In genomic region chr5:31326850-31327249, GRCm38 (mm10) we compare ENCODE assay signal across 11 mouse cellular contexts. TPM values are rescaled to one million over a fixed set of nuclear protein-coding genes. Genes with fewer than 3 reads are reported as not detected.
DNase-seq lines count a peak whose midpoint lies in the region; ATAC-seq and TF ChIP-seq lines count a peak whose summit lies in the region.
"Had no signal": no experiment of that assay in that cellular context is flagged by ENCODE, and none has a peak within 500 bp of the region (broad histone marks: within the 10 kb centered on the region; RNA-seq: fewer than 3 reads in every experiment).

No protein-coding gene starts in this region.

- 16% methylated on average over 5 of the region's 5 CpGs for WGBS in hindbrain, postnatal 0 days
- WGBS in hindbrain, embryonic 12.5 days: 18% methylated on average over 5 of the region's 5 CpGs

- no peaks in the 10 kb centered on the region for H3K27me3 ChIP-seq in hindbrain, postnatal 0 days (ENCODE audit: insufficient read depth, low read length)
- no peaks in the 10 kb centered on the region for H3K27me3 ChIP-seq in hindbrain, embryonic 12.5 days
- H3K27me3 ChIP-seq: embryonic facial prominence, embryonic 15.5 days; heart, embryonic 15.5 days; limb, embryonic 12.5 days had no signal

- no peak for ATAC-seq in hindbrain, postnatal 0 days
- no peak for ATAC-seq in hindbrain, embryonic 12.5 days (ENCODE audit: low FRiP score)
- ATAC-seq in erythroid progenitor cell, adult 5-6 weeks (replicated peaks; ENCODE audit: low FRiP score, poor library complexity, severe bottlenecking): no peak

- no peak for DNase-seq in hindbrain, postnatal 0 days (ENCODE audit: low spot score)
- peak; percentile 45 for DNase-seq in B cell, adult 2 months
- peak; percentile 5 for DNase-seq in lung, postnatal 25 days (ENCODE audit: low spot score)
- no peak for DNase-seq in frontal cortex, postnatal 14 days (ENCODE audit: low spot score in 2 of 2)
- no peak for DNase-seq in yolk sac, embryonic 10.5 days (ENCODE audit: low spot score)

- no peak overlapping the region for H3K9ac ChIP-seq in hindbrain, postnatal 0 days (replicated peaks; ENCODE audit: low read length)
- H3K9ac ChIP-seq in hindbrain, embryonic 12.5 days: no peak overlapping the region
- H3K9ac ChIP-seq: embryonic facial prominence, embryonic 15.5 days; heart, embryonic 15.5 days; limb, embryonic 12.5 days had no signal

- no peaks in the 10 kb centered on the region for H3K4me1 ChIP-seq in hindbrain, postnatal 0 days (ENCODE audit: insufficient read depth, low read length)
- H3K4me1 ChIP-seq in hindbrain, embryonic 12.5 days: no peaks in the 10 kb centered on the region
- peaks cover 5% of the 10 kb centered on the region; the same call in 1 of the 2 replicates for H3K4me1 ChIP-seq in bone marrow macrophage, adult 2 months (ENCODE audit: control insufficient read depth, insufficient read depth, low read length)
- H3K4me1 ChIP-seq: embryonic facial prominence, embryonic 15.5 days; heart, embryonic 15.5 days; limb, embryonic 12.5 days had no signal

- TF ChIP-seq CTCF in hindbrain, postnatal 0 days (IDR thresholded peaks at IDR 0.05; ENCODE audit: low read depth): peak; percentile 12; the same call in 1 of the 2 replicates
- TF ChIP-seq CTCF in bone marrow macrophage, adult 2 months (IDR thresholded peaks at IDR 0.05; ENCODE audit: low read depth, low read length): peak; percentile 38; the same call in 1 of the 2 replicates

- no peak overlapping the region for H3K4me3 ChIP-seq in hindbrain, postnatal 0 days (ENCODE audit: low read length)
- H3K4me3 ChIP-seq in hindbrain, embryonic 12.5 days: no peak overlapping the region
- H3K4me3 ChIP-seq in bone marrow macrophage, adult 2 months (ENCODE audit: insufficient read depth, low read length): no peak overlapping the region
- H3K4me3 ChIP-seq: embryonic facial prominence, embryonic 15.5 days; heart, embryonic 15.5 days; limb, embryonic 12.5 days had no signal

- no peak overlapping the region for H3K4me2 ChIP-seq in hindbrain, postnatal 0 days (ENCODE audit: low read depth, low read length)
- H3K4me2 ChIP-seq in hindbrain, embryonic 12.5 days (replicated peaks): no peak overlapping the region
- H3K4me2 ChIP-seq: embryonic facial prominence, embryonic 15.5 days; heart, embryonic 15.5 days; limb, embryonic 12.5 days had no signal

- TF ChIP-seq POLR2A in bone marrow macrophage, adult 2 months (IDR thresholded peaks at IDR 0.05; ENCODE audit: borderline replicate concordance, low read depth, low read length): no peak

- H3K9me3 ChIP-seq in hindbrain, postnatal 0 days (ENCODE audit: low read length): no peaks in the 10 kb centered on the region
- H3K9me3 ChIP-seq in hindbrain, embryonic 12.5 days (replicated peaks): no peaks in the 10 kb centered on the region
- H3K9me3 ChIP-seq: embryonic facial prominence, embryonic 15.5 days; heart, embryonic 15.5 days; limb, embryonic 12.5 days had no signal

- no peak overlapping the region for H3K27ac ChIP-seq in hindbrain, postnatal 0 days
- no peak overlapping the region for H3K27ac ChIP-seq in hindbrain, embryonic 12.5 days
- H3K27ac ChIP-seq in bone marrow macrophage, adult 2 months (ENCODE audit: insufficient read depth, low read depth, low read length): no peak overlapping the region
- H3K27ac ChIP-seq: embryonic facial prominence, embryonic 15.5 days; heart, embryonic 15.5 days; limb, embryonic 12.5 days had no signal

- H3K36me3 ChIP-seq in hindbrain, postnatal 0 days (ENCODE audit: insufficient read depth, low read length): no peaks in the 10 kb centered on the region
- no peaks in the 10 kb centered on the region for H3K36me3 ChIP-seq in hindbrain, embryonic 12.5 days
- H3K36me3 ChIP-seq: embryonic facial prominence, embryonic 15.5 days; heart, embryonic 15.5 days; limb, embryonic 12.5 days had no signal

RNA-seq across cellular contexts. Expression of gene Gckr, which starts 29.6 kb away (rescaled TPM):
- total RNA-seq in hindbrain, postnatal 0 days (2014; rRNA removed): 0.89 TPM in 1 of 2 replicates, not detected in the other
- 0.56 and 0.93 TPM in 2 replicates for polyA plus RNA-seq in hindbrain, postnatal 0 days (2015; fragmentation: Nextera tagmentation; extraction: Ambion mirVana)
- polyA plus RNA-seq in hindbrain, embryonic 12.5 days (2016; fragmentation: Nextera tagmentation; extraction: Ambion mirVana): 0.38 TPM in 1 of 2 replicates, not detected in the other
- polyA plus RNA-seq in bone marrow macrophage, adult 2 months (2012; ENCODE audit: insufficient read depth, insufficient read length, missing spikeins): not detected in 2 replicates
- not detected in 2 replicates for total RNA-seq in erythroid progenitor cell, adult 5-6 weeks (2015; ENCODE audit: low replicate concordance)
- not detected in 2 replicates for total RNA-seq in erythroid progenitor cell, adult 5-6 weeks (2017; ENCODE audit: low replicate concordance)

RNA-seq across cellular contexts. Expression of gene Fndc4, which starts 31.0 kb away (rescaled TPM):
- 184 and 187 TPM in 2 replicates for total RNA-seq in hindbrain, postnatal 0 days (2014; rRNA removed)
- polyA plus RNA-seq in hindbrain, postnatal 0 days (2015; fragmentation: Nextera tagmentation; extraction: Ambion mirVana): 122 TPM in 2 replicates
- polyA plus RNA-seq in hindbrain, embryonic 12.5 days (2016; fragmentation: Nextera tagmentation; extraction: Ambion mirVana): 66.9 and 68.2 TPM in 2 replicates
- polyA plus RNA-seq in bone marrow macrophage, adult 2 months (2012; ENCODE audit: insufficient read depth, insufficient read length, missing spikeins): not detected in 2 replicates
- not detected in 2 replicates for total RNA-seq in erythroid progenitor cell, adult 5-6 weeks (2015; ENCODE audit: low replicate concordance)
- total RNA-seq in erythroid progenitor cell, adult 5-6 weeks (2017; ENCODE audit: low replicate concordance): 0.08 TPM in 1 of 2 replicates, not detected in the other

RNA-seq across cellular contexts. Expression of gene Ift172, which starts 35.9 kb away (rescaled TPM):
- 38.2 and 41.8 TPM in 2 replicates for total RNA-seq in hindbrain, postnatal 0 days (2014; rRNA removed)
- 16.7 and 18.2 TPM in 2 replicates for polyA plus RNA-seq in hindbrain, postnatal 0 days (2015; fragmentation: Nextera tagmentation; extraction: Ambion mirVana)
- polyA plus RNA-seq in hindbrain, embryonic 12.5 days (2016; fragmentation: Nextera tagmentation; extraction: Ambion mirVana): 44.4 and 57.8 TPM in 2 replicates
- polyA plus RNA-seq in bone marrow macrophage, adult 2 months (2012; ENCODE audit: insufficient read depth, insufficient read length, missing spikeins): 36.9 and 45.0 TPM in 2 replicates
- total RNA-seq in erythroid progenitor cell, adult 5-6 weeks (2015; ENCODE audit: low replicate concordance): 2.9 and 10.5 TPM in 2 replicates
- total RNA-seq in erythroid progenitor cell, adult 5-6 weeks (2017; ENCODE audit: low replicate concordance): 5.7 and 10.3 TPM in 2 replicates

Comparison
In these comparisons a context has a peak if more than half of its experiments do, and no peak if none do; other contexts are left out.
1. DNase-seq: peak in B cell, adult 2 months (2 of 2) and lung, postnatal 25 days (single experiment); none in hindbrain, postnatal 0 days (single experiment), frontal cortex, postnatal 14 days (0 of 2) and yolk sac, embryonic 10.5 days (single experiment).
2. RNA of gene Fndc4, which starts 31.0 kb away (polyA plus RNA-seq): 122 TPM in hindbrain, postnatal 0 days and 66.9 to 68.2 TPM in hindbrain, embryonic 12.5 days; not detected in bone marrow macrophage, adult 2 months; every median in the first group is over 10 times any median in the second.